Mouse (Mus musculus): ENCODE data around the gene Adprhl1.

Gene Adprhl1

GRCm38 (mm10) chr8:13197493-13197892 is 56.5 kb downstream of the Adprhl1 start:
- DNase-seq (ENCODE audit: low read depth, low spot score), result no peak

- DNase-seq (ENCODE audit: low read depth, low spot score), result no peak
Observed at GRCm38 (mm10) chr8:13194818-13195217, 59.1 kb downstream of the Adprhl1 start.

- DNase-seq (ENCODE audit: low read depth, low spot score), result no peak
Observed at GRCm38 (mm10) chr8:13190235-13190634, 63.7 kb downstream of the Adprhl1 start.

GRCm38 (mm10) chr8:13188857-13189256 is 65.1 kb downstream of the Adprhl1 start:
- DNase-seq (ENCODE audit: low read depth, low spot score), result no peak

GRCm38 (mm10) chr8:13188052-13188555 is 65.9 kb downstream of the Adprhl1 start:
- DNase-seq (ENCODE audit: low read depth, low spot score), result no peak

- no peak for DNase-seq (ENCODE audit: low read depth, low spot score)
Observed at GRCm38 (mm10) chr8:13187638-13188037, 66.3 kb downstream of the Adprhl1 start.

GRCm38 (mm10) chr8:13187229-13187628 is 66.7 kb downstream of the Adprhl1 start:
- DNase-seq (ENCODE audit: low read depth, low spot score), result no peak

- DNase-seq (ENCODE audit: low read depth, low spot score), result no peak
Observed at GRCm38 (mm10) chr8:13186819-13187218, 67.1 kb downstream of the Adprhl1 start.

- no peak for DNase-seq (ENCODE audit: low read depth, low spot score)
Observed at GRCm38 (mm10) chr8:13181691-13181976, 72.3 kb downstream of the Adprhl1 start.

- DNase-seq (ENCODE audit: low read depth, low spot score), result no peak
Observed at GRCm38 (mm10) chr8:13180911-13181690, 72.9 kb downstream of the Adprhl1 start.

GRCm38 (mm10) chr8:13180408-13180807 is 73.6 kb downstream of the Adprhl1 start:
- no peak for DNase-seq (ENCODE audit: low read depth, low spot score)

GRCm38 (mm10) chr8:13179948-13180347 is 74.0 kb downstream of the Adprhl1 start:
- DNase-seq (ENCODE audit: low read depth, low spot score), result no peak

GRCm38 (mm10) chr8:13179482-13179881 is 74.5 kb downstream of the Adprhl1 start:
- DNase-seq (ENCODE audit: low read depth, low spot score), result no peak

- DNase-seq (ENCODE audit: low read depth, low spot score), result no peak
Observed at GRCm38 (mm10) chr8:13178137-13178536, 75.8 kb downstream of the Adprhl1 start.

GRCm38 (mm10) chr8:13177173-13177852 is 76.6 kb downstream of the Adprhl1 start:
- DNase-seq (ENCODE audit: low read depth, low spot score), result no peak

- no peak for DNase-seq (ENCODE audit: low read depth, low spot score)
Observed at GRCm38 (mm10) chr8:13175650-13176049, 78.3 kb downstream of the Adprhl1 start.

- DNase-seq (ENCODE audit: low read depth, low spot score), result no peak
Observed at GRCm38 (mm10) chr8:13174811-13175210, 79.2 kb downstream of the Adprhl1 start.

- no peak for DNase-seq (ENCODE audit: low read depth, low spot score)
Observed at GRCm38 (mm10) chr8:13174305-13174704, 79.7 kb downstream of the Adprhl1 start.

Measured in 3T3-L1 (cell line).